In genomic region chr13:37312951-37313350, GRCm38 (mm10) we compare ENCODE assay signal across 9 mouse cellular contexts. TPM values are rescaled to one million over a fixed set of nuclear protein-coding genes. Genes with fewer than 3 reads are reported as not detected.
A peak's percentile ranks its signal among the peaks of the same experiment; 100 is the strongest.
DNase-seq lines count a peak whose midpoint lies in the region; ATAC-seq and TF ChIP-seq lines count a peak whose summit lies in the region.
"Had no signal": no experiment of that assay in that cellular context is flagged by ENCODE, and none has a peak within 500 bp of the region (broad histone marks: within the 10 kb centered on the region; RNA-seq: fewer than 3 reads in every experiment).

No protein-coding gene starts in this region.

- H3K4me1 ChIP-seq in forebrain, embryonic 12.5 days, result peaks cover 18% of the 10 kb centered on the region
- H3K4me1 ChIP-seq in hindbrain, postnatal 0 days (ENCODE audit: insufficient read depth, low read length), result peaks cover 7% of the 10 kb centered on the region; the same call in 1 of the 2 replicates

- H3K4me3 ChIP-seq in left cerebral cortex, adult 2 months, result no peak overlapping the region
- peak overlapping the region; percentile 37; the same call in 1 of the 2 replicates for H3K4me3 ChIP-seq in forebrain, embryonic 12.5 days (replicated peaks)
- no peak overlapping the region for H3K4me3 ChIP-seq in hindbrain, postnatal 0 days (ENCODE audit: low read length)
- H3K4me3 ChIP-seq in myocyte, result no peak overlapping the region

- H3K9ac ChIP-seq in forebrain, embryonic 12.5 days, result no peak overlapping the region
- H3K9ac ChIP-seq in hindbrain, postnatal 0 days (replicated peaks; ENCODE audit: low read length), result 0 out of 2 replicates have a peak overlapping the region, but pooled peaks have one; percentile 58
- H3K9ac ChIP-seq: liver, embryonic 15.5 days; stomach, embryonic 15.5 days had no signal

- WGBS in forebrain, embryonic 12.5 days, result 14% methylated on average over 4 of the region's 4 CpGs
- 24% methylated on average over 4 of the region's 4 CpGs for WGBS in hindbrain, postnatal 0 days

- peak overlapping the region; percentile 25 for H3K4me2 ChIP-seq in forebrain, embryonic 12.5 days
- peak overlapping the region; percentile 56 for H3K4me2 ChIP-seq in hindbrain, postnatal 0 days (ENCODE audit: low read depth, low read length)
- peak overlapping the region; percentile 58 for H3K4me2 ChIP-seq in myocyte (ENCODE audit: low read depth)

- DNase-seq in left cerebral cortex, adult 2 months (ENCODE audit: extremely low spot score in 1 of 2, low spot score in 2 of 2), result no peak
- DNase-seq in left cerebral cortex, postnatal 4 days, result no peak
- DNase-seq in hindbrain, postnatal 0 days (ENCODE audit: low spot score), result no peak
- DNase-seq in kidney, postnatal 36 days, result no peak
- no peak for DNase-seq in lung, adult 18-20 months

- no peaks in the 10 kb centered on the region for H3K79me2 ChIP-seq in myocyte (ENCODE audit: control insufficient read depth, insufficient read depth)

- intact Hi-C loops in left cerebral cortex, adult 2 months (cut with DNase I), result loop anchor here (1.0 to 10.0 kb wide), 13 partner anchors 116 to 1294 kb away; no protein-coding TSS in a partner anchor
- intact Hi-C loops in left cerebral cortex, postnatal 4 days (cut with DNase I), result loop anchor here (2.0 to 5.0 kb wide), 4 partner anchors 524 to 1294 kb away; no protein-coding TSS in a partner anchor

- no peaks in the 10 kb centered on the region for H3K36me3 ChIP-seq in forebrain, embryonic 12.5 days (replicated peaks)
- H3K36me3 ChIP-seq in hindbrain, postnatal 0 days (ENCODE audit: insufficient read depth, low read length), result no peaks in the 10 kb centered on the region
- H3K36me3 ChIP-seq in myocyte (ENCODE audit: control insufficient read depth, insufficient read depth), result no peaks in the 10 kb centered on the region
- H3K36me3 ChIP-seq: liver, embryonic 15.5 days; stomach, embryonic 15.5 days had no signal

- H3K27ac ChIP-seq in left cerebral cortex, adult 2 months, result peak overlapping the region; percentile 83
- H3K27ac ChIP-seq in forebrain, embryonic 12.5 days, result no peak overlapping the region
- 0 out of 2 replicates have a peak overlapping the region, but pooled peaks have one; percentile 9 for H3K27ac ChIP-seq in hindbrain, postnatal 0 days
- H3K27ac ChIP-seq: liver, embryonic 15.5 days; stomach, embryonic 15.5 days had no signal

- TF ChIP-seq POLR2A in myocyte (IDR thresholded peaks at IDR 0.05; ENCODE audit: insufficient read length, low read depth), result no peak

- TF ChIP-seq CTCF in left cerebral cortex, adult 2 months (IDR thresholded peaks at IDR 0.05), result no peak
- TF ChIP-seq CTCF in hindbrain, postnatal 0 days (IDR thresholded peaks at IDR 0.05; ENCODE audit: low read depth), result no peak

- no peak for ATAC-seq in forebrain, embryonic 12.5 days (ENCODE audit: low FRiP score)
- peak; percentile 13; the same call in 1 of the 2 replicates for ATAC-seq in hindbrain, postnatal 0 days

- no peaks in the 10 kb centered on the region for H3K9me3 ChIP-seq in forebrain, embryonic 12.5 days
- no peaks in the 10 kb centered on the region for H3K9me3 ChIP-seq in hindbrain, postnatal 0 days (ENCODE audit: low read length)
- H3K9me3 ChIP-seq: liver, embryonic 15.5 days; stomach, embryonic 15.5 days had no signal

- peaks cover 10% of the 10 kb centered on the region; the same call in 1 of the 2 replicates for H3K27me3 ChIP-seq in forebrain, embryonic 12.5 days
- no peaks in the 10 kb centered on the region for H3K27me3 ChIP-seq in hindbrain, postnatal 0 days (ENCODE audit: insufficient read depth, low read length)
- H3K27me3 ChIP-seq in myocyte (ENCODE audit: control insufficient read depth, insufficient read depth, insufficient read length), result no peaks in the 10 kb centered on the region

- no peak overlapping the region for H3ac ChIP-seq in myocyte (ENCODE audit: control insufficient read depth, insufficient read length)

TF ChIP-seq in myocyte, 11 proteins besides CTCF, POLR2A, EP300 and RAD21:
- TF ChIP-seq SRF (IDR thresholded peaks at IDR 0.05; ENCODE audit: control insufficient read depth, insufficient read length, low read depth), result no peak
- no peak for TF ChIP-seq POLR2AphosphoS2 (IDR thresholded peaks at IDR 0.05; ENCODE audit: insufficient read length, low read depth)
- TF ChIP-seq MAX (IDR thresholded peaks at IDR 0.05; ENCODE audit: low read depth), result no peak
- TF ChIP-seq REST (IDR thresholded peaks at IDR 0.05; ENCODE audit: insufficient read depth, insufficient read length), result no peak
- TF ChIP-seq MYOG (IDR thresholded peaks at IDR 0.05; ENCODE audit: control insufficient read depth in 1 of 3, insufficient read depth in 1 of 3, insufficient read length in 2 of 3, low read depth in 2 of 3), result no peak
- no peak for TF ChIP-seq CEBPB (IDR thresholded peaks at IDR 0.05; ENCODE audit: insufficient read depth, poor library complexity, severe bottlenecking)
- TF ChIP-seq MYOD1 (IDR thresholded peaks at IDR 0.05; ENCODE audit: control insufficient read depth in 1 of 3, insufficient read length in 2 of 3, low read depth in 2 of 3), result no peak
- TF ChIP-seq USF1 (IDR thresholded peaks at IDR 0.05; ENCODE audit: low read depth), result no peak
- no peak for TF ChIP-seq TCF12 (IDR thresholded peaks at IDR 0.05; ENCODE audit: insufficient read depth, poor library complexity, severe bottlenecking)
- no peak for TF ChIP-seq TCF3 (IDR thresholded peaks at IDR 0.05; ENCODE audit: insufficient read length, low read depth)
- TF ChIP-seq E2F4 (IDR thresholded peaks at IDR 0.05; ENCODE audit: insufficient read depth), result no peak

RNA-seq across cellular contexts. Expression of gene Ly86, which starts 32.1 kb away (rescaled TPM):
- 1 to 10 TPM; 8.5 to 8.7 TPM for total RNA-seq in left cerebral cortex, adult 2 months (2021)
- total RNA-seq in left cerebral cortex, postnatal 4 days (2021), result 1 to 10 TPM; 3.3 to 3.4 TPM
- polyA plus RNA-seq in forebrain, embryonic 12.5 days (2016; fragmentation: Nextera tagmentation; extraction: Ambion mirVana), result 4.6 and 5.4 TPM in 2 replicates
- total RNA-seq in hindbrain, postnatal 0 days (2014; rRNA removed), result 8.9 and 9.3 TPM in 2 replicates
- polyA plus RNA-seq in hindbrain, postnatal 0 days (2015; fragmentation: Nextera tagmentation; extraction: Ambion mirVana), result 12.1 and 13.2 TPM in 2 replicates
- not detected for polyA plus RNA-seq in myocyte (2012; fragmentation: generic; extraction: Trizol)
